Mouse (Mus musculus) lung, adult 2 months (tissue): ENCODE measurements around the gene Col8a2.

Experiments used
- CTCF ChIP-seq: fragments of 200-500 bp; IDR thresholded peaks from 2 replicates; pipeline ENCODE4 v1.5.1; 2011; ENCODE audit warnings: mild to moderate bottlenecking, low read length, control low read depth; ENCODE audit not compliant: insufficient read depth
- POLR2A ChIP-seq: fragments of 200-500 bp; IDR thresholded peaks from 2 replicates; pipeline ENCODE4 v1.6.1; 2011; ENCODE audit warnings: low read depth, mild to moderate bottlenecking, control low read depth, low read length, borderline replicate concordance; ENCODE audit errors: extremely low read depth

GRCm38 (mm10) chr4:126255113-126256001 lies 31.2 kb upstream of the Col8a2 start:
- TF ChIP-seq POLR2A = no peak
- TF ChIP-seq CTCF = no peak
